Mouse (Mus musculus) C2C12 (cell line): ENCODE results near the gene Kdm6b. TPM values are rescaled to one million over a fixed set of nuclear protein-coding genes. Genes with fewer than 3 reads are reported as not detected.

Source experiments
- H3K27me3 ChIP-seq: one replicate; pipeline ENCODE4 v1.6.1; 2011; ENCODE audit not compliant: control insufficient read depth, insufficient read depth, insufficient read length
- H3K36me3 ChIP-seq: one replicate; pipeline ENCODE4 v1.6.1; 2011; ENCODE audit not compliant: control insufficient read depth, insufficient read depth
- H3K4me3 ChIP-seq: one replicate; pipeline ENCODE4 v1.5.1; 2011; ENCODE audit warnings: mild to moderate bottlenecking, control low read depth; ENCODE audit not compliant: poor library complexity, insufficient read depth, severe bottlenecking
- H3K79me2 ChIP-seq: one replicate; pipeline ENCODE4 v1.6.1; 2011; ENCODE audit not compliant: control insufficient read depth, insufficient read depth
- H3K79me3 ChIP-seq: one replicate; pipeline ENCODE4 v1.6.1; 2011; ENCODE audit warnings: low read depth, control low read depth
- H3ac ChIP-seq: one replicate; pipeline ENCODE3; 2011; ENCODE audit warnings: low read depth; ENCODE audit not compliant: control insufficient read depth, insufficient read length
- CEBPB ChIP-seq: IDR thresholded peaks from one replicate; pipeline ENCODE4 v1.6.1; 2011; ENCODE audit warnings: low read depth, mild to moderate bottlenecking, control low read depth, moderate library complexity
- CTCF ChIP-seq: IDR thresholded peaks from one replicate; pipeline ENCODE4 v1.5.1; 2011; ENCODE audit not compliant: control insufficient read depth, insufficient read depth, insufficient read length
- FOSL1 ChIP-seq: IDR thresholded peaks from one replicate; pipeline ENCODE4 v1.8.0; 2011; ENCODE audit warnings: mild to moderate bottlenecking, low read length; ENCODE audit not compliant: poor library complexity, insufficient read depth, severe bottlenecking
- MAX ChIP-seq: IDR thresholded peaks from one replicate; pipeline ENCODE4 v1.6.1; 2011; ENCODE audit warnings: mild to moderate bottlenecking, control low read depth
- MYOD1 ChIP-seq: IDR thresholded peaks from one replicate; pipeline ENCODE4 v1.6.1; 2011; ENCODE audit warnings: low read depth; ENCODE audit not compliant: control insufficient read depth, insufficient read length
- MYOG ChIP-seq: IDR thresholded peaks from one replicate; pipeline ENCODE4 v1.6.1; 2011; ENCODE audit not compliant: control insufficient read depth, insufficient read length; ENCODE audit errors: extremely low read depth
- USF1 ChIP-seq: IDR thresholded peaks from one replicate; pipeline ENCODE4 v1.6.1; 2011; ENCODE audit warnings: low read depth, mild to moderate bottlenecking, control low read depth, moderate library complexity
- polyA plus RNA-seq: library from polyadenylated mRNA; unstranded; fragments of >200 nt; fragmentation: generic; extraction: Trizol; gene quantifications from one replicate; pipeline ENCODE4 v1.2.1, GENCODE M21; 2012; ENCODE audit warnings: missing spikeins

The Kdm6b gene
- polyA plus RNA-seq, 1 experiment, result 9.0 TPM

DNA sequence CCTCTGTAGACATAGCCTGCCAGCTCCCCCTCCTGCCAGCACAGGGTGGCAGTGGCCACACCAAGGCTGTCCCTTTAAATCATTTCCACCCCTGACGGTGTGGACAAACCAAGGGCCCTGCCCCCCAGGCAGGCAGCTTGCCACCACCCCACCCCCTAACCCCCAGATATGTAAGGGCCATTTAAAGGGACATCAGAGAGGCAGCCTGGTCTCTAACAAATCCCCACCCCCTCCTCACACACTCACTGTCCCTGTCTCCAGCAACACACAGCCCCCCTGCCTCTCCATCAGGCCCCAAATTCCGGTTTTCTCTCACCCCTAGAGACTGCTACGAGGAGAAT is 1.8 kb upstream of the Kdm6b start:
- TF ChIP-seq USF1, result no peak
- TF ChIP-seq MYOG, result no peak
- no peak for TF ChIP-seq CEBPB
- no peak for TF ChIP-seq MYOD1
- no peak for TF ChIP-seq MAX
- TF ChIP-seq CTCF, result no peak
- no peak for TF ChIP-seq FOSL1
- Histone ChIP-seq H3K79me2 (peaks cover 62% of the 10 kb centered on the region), H3ac (peak overlapping the region; percentile 90), H3K27me3 (no peaks in the 10 kb centered on the region), H3K36me3 (peaks cover 26% of the 10 kb centered on the region), H3K4me3 (peak overlapping the region; percentile 78), H3K79me3 (peaks cover 25% of the 10 kb centered on the region)

DNA sequence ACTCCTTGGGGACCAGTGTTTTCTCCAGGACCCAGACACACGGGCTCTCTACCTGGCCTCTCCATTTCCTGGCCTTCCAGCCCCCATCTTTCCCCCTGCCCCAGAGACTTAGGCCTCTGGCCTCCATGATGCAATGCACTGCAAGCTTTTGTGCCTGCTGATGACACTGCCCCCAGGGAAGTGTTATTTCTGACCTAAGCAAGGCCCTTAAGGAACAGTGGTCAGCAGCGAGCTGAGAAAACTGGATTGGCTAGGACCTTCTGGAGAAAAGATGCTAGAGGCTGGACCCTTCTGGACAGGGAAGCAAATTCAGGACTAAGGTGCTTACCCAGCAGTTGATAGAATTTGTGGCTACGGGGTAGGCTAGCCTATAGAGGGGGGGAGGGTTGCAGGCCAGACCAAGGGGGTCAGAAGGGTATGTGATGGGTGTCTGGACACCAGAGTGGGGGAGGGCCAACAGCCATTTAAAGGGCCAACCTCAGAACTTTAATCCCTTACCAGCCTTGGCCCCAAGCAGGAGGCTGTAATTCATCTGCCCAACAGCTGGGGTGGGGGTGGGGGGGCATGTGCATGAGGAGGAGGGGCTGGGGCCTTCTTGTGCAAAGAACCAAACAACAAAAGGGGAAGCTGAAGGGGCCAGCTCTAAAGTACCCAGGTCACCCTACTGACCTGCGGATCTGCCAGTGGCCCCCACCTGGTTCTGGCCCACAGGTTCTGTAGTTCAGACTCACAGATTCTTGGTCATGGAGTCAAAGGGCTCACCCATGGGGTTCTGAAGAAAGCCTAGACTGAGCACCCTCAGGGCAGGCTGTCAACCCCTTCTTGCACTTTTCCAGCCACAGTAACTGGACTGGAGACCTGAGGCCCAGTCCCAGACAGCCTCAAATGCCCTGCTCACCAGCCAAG is 1.2 kb upstream of the Kdm6b start:
- Histone ChIP-seq H3K79me2 (peaks cover 68% of the 10 kb centered on the region), H3K27me3 (no peaks in the 10 kb centered on the region), H3K36me3 (peaks cover 26% of the 10 kb centered on the region), H3K79me3 (peaks cover 30% of the 10 kb centered on the region), H3K4me3 (peak overlapping the region; percentile 78), H3ac (peak overlapping the region; percentile 90)
- peak; percentile 61 for TF ChIP-seq CEBPB
- no peak for TF ChIP-seq MYOG

DNA sequence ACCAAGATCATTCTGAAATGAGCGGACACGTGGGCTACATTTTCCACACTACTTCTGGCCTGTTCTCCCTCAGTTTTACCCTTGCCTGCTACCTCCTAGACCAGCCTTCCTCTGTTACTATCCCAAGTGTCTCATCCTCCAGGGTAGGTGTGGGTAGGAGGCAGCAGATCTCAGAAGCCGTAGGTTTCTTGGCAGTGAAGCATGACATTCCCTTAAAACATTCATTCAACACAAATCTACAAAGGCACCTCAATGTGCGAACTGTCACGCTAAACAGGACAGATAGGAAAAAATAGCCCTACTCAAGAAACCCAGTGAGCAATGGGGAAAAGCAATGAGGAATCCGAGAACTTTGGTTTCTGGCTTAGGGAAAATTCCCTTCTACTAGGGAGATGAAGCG is 927 bp downstream of the Kdm6b start:
- peaks cover 47% of the 10 kb centered on the region for H3K79me3 ChIP-seq
- H3K4me3 ChIP-seq, result no peak overlapping the region
- peaks cover 89% of the 10 kb centered on the region for H3K79me2 ChIP-seq

DNA sequence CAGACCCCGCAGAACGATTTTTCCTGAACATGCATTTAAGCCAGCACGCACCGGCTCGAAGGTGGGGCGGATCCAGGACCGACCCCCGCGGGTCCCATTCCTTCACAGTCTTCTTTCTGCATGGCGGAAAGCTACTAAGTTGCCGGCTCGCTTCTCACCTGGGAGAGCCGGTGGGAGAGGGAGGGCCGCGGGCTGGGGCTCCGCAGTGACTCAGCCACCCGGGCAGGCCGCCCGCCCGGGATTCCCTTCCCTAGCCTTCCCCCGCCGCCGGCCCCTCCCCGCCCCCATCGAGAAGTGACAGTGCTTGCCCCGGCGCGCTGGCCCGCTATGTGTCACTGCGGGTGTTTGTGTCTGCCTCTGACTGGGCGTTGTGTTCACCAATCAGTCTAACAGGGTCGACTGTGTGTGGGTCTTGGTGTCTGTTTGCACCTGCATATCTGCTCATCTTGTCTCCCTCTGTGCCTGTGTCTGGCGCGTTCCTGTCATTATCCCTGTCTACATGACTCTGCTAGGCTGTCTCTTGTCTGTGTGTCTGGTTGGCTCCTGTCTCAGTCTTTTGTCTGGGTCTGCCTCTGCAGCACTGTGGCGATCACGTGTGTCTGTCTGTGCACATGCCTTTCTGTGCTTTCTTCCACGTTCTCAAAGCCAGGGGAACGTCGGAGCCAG is 1.8 kb downstream of the Kdm6b start:
- TF ChIP-seq USF1, result peak; percentile 8
- TF ChIP-seq MAX, result no peak
- H3K27me3 ChIP-seq, result no peaks in the 10 kb centered on the region
- peaks cover 98% of the 10 kb centered on the region for H3K79me2 ChIP-seq
- peaks cover 52% of the 10 kb centered on the region for H3K79me3 ChIP-seq
- peak overlapping the region; percentile 63 for H3ac ChIP-seq
- H3K4me3 ChIP-seq, result peak overlapping the region; percentile 69
- H3K36me3 ChIP-seq, result peaks cover 39% of the 10 kb centered on the region

More for the DNA sequence above, 927 bp downstream of the Kdm6b start:
- H3K27me3 ChIP-seq, result no peaks in the 10 kb centered on the region
- no peak for TF ChIP-seq MAX
- no peak for TF ChIP-seq CEBPB
- TF ChIP-seq MYOD1, result no peak
- TF ChIP-seq MYOG, result no peak
- no peak for TF ChIP-seq FOSL1
- no peak for TF ChIP-seq USF1
- TF ChIP-seq CTCF, result no peak
- H3ac ChIP-seq, result no peak overlapping the region
- H3K36me3 ChIP-seq, result peaks cover 31% of the 10 kb centered on the region

DNA sequence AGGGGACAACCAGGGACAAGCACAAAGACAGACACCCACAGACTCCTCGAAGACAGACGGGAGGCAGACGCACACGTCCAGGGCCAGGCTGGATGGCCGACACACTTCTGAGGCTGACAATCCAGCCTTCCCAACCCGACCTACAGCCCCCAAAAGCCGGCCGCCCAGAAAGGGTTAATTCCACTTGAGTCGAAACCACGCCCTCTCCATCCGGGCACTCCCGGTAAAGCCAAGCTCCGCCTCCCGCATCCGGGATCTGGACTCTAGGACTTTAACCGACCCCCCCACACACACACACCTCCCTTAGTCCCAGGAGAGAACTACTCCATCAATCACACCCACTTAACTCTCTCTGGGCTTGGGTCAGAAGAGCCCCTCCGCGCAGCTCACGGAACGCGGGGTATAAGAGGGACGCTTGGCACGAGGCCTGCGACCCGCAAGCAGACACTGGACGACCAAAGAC is 2.4 kb downstream of the Kdm6b start:
- H3K79me2 ChIP-seq, result peaks cover 97% of the 10 kb centered on the region
- H3K36me3 ChIP-seq, result peaks cover 44% of the 10 kb centered on the region
- peaks cover 52% of the 10 kb centered on the region for H3K79me3 ChIP-seq
- H3K27me3 ChIP-seq, result no peaks in the 10 kb centered on the region
- H3K4me3 ChIP-seq, result peak overlapping the region; percentile 69
- peak overlapping the region; percentile 64 for H3ac ChIP-seq
- TF ChIP-seq USF1, result no peak
- no peak for TF ChIP-seq CEBPB
- no peak for TF ChIP-seq MYOD1
- TF ChIP-seq CTCF, result no peak
- TF ChIP-seq FOSL1, result no peak
- TF ChIP-seq MAX, result no peak
- no peak for TF ChIP-seq MYOG
